Mouse (Mus musculus) liver, embryonic 11.5 days (tissue): ENCODE results near the gene Tmem235. TPM values are rescaled to one million over a fixed set of nuclear protein-coding genes. Genes with fewer than 3 reads are reported as not detected.
"Not testable (repeated sequence)": the region's sequence is repeated elsewhere in the genome, so short reads cannot be mapped to it uniquely, and the experiment has no call there.

Source experiments
- ATAC-seq: fragments of 200-750 bp; cut with Nextera tagmentation; replicated peaks from 2 replicates; pipeline ENCODE4 v1.8.0; 2017; ENCODE audit warnings: moderate number of reproducible peaks, mild to moderate bottlenecking, moderate TSS enrichment, moderate library complexity; ENCODE audit not compliant: low FRiP score
- DNase-seq: peaks from one replicate; pipeline ENCODE4 v3.0.0-alpha.2; 2017; ENCODE audit warnings: low spot score
- H3K27ac ChIP-seq: fragments of 300-500 bp; sonication (generic); 2 replicates; pipeline ENCODE4 v1.5.1; 2014; ENCODE audit warnings: mild to moderate bottlenecking, low read depth, low read length, control low read depth
- H3K27me3 ChIP-seq: fragments of 300-500 bp; sonication (generic); replicated peaks from 2 replicates; pipeline ENCODE4 v1.6.1; 2014; ENCODE audit warnings: low read length, mixed read lengths; ENCODE audit not compliant: control insufficient read depth, insufficient read depth
- H3K36me3 ChIP-seq: fragments of 300-500 bp; sonication (generic); 2 replicates; pipeline ENCODE4 v1.6.1; 2014; ENCODE audit warnings: mild to moderate bottlenecking, low read length, moderate library complexity, mixed read lengths; ENCODE audit not compliant: control insufficient read depth, insufficient read depth
- H3K4me1 ChIP-seq: fragments of 300-500 bp; sonication (generic); replicated peaks from 2 replicates; pipeline ENCODE4 v1.6.1; 2014; ENCODE audit warnings: low read length, mixed read lengths; ENCODE audit not compliant: control insufficient read depth, insufficient read depth
- H3K4me2 ChIP-seq: fragments of 300-500 bp; sonication (generic); 2 replicates; pipeline ENCODE4 v1.6.1; 2014; ENCODE audit warnings: mild to moderate bottlenecking, control low read depth, moderate library complexity
- H3K4me3 ChIP-seq: fragments of 300-500 bp; sonication (generic); 2 replicates; pipeline ENCODE4 v1.5.1; 2014; ENCODE audit warnings: low read depth, low read length, control low read depth
- H3K9ac ChIP-seq: fragments of 300-500 bp; sonication (generic); 2 replicates; pipeline ENCODE4 v1.6.1; 2014; ENCODE audit warnings: low read depth, low read length, control low read depth
- H3K9me3 ChIP-seq: fragments of 300-500 bp; sonication (generic); 2 replicates; pipeline ENCODE4 v1.6.1; 2016; ENCODE audit warnings: low read length, inconsistent platforms, mixed read lengths; ENCODE audit not compliant: control insufficient read depth
- WGBS: fragments of 180-500 bp; shearing (Covaris S2); extraction: QIAGEN DNeasy Blood & Tissue Kit; methylation state at CpG from one replicate; pipeline ENCODE4 v1.1.7; 2014; 5-methylcytosine and 5-hydroxymethylcytosine counted together
- polyA plus RNA-seq: library from polyadenylated mRNA; unstranded; fragments of >200 nt; fragmentation: Nextera tagmentation; extraction: Ambion mirVana; gene quantifications from 2 replicates; pipeline ENCODE4 v1.2.1, GENCODE M21; 2014

The Tmem235 gene
- not detected in 2 replicates for polyA plus RNA-seq

- DNase-seq (no peak), ATAC-seq (no peak)
- H3K4me3 ChIP-seq, result no peak within 1 kb of the TSS
- 6% methylated on average over 23 of the region's 23 CpGs for WGBS
- no peak within 1 kb of the TSS for H3K27ac ChIP-seq
- no peak within 1 kb of the TSS; the same call in 1 of the 2 replicates for H3K9ac ChIP-seq
- H3K27me3 ChIP-seq, result peaks cover 54% of the 10 kb centered on the region
- peaks cover 20% of the 10 kb centered on the region for H3K36me3 ChIP-seq
- H3K9me3 ChIP-seq, result no peaks in the 10 kb centered on the region
- H3K4me1 ChIP-seq, result peaks cover 8% of the 10 kb centered on the region
- peak within 1 kb of the TSS; percentile 12; the same call in 1 of the 2 replicates for H3K4me2 ChIP-seq
These were observed at the start of gene Tmem235 for GRCm38 (mm10) chr11:117860601-117861000. Gene Tmem235, plus strand, starts transcription at chr11:117860752.

GRCm38 (mm10) chr11:117813867-117814266, 46.7 kb upstream of the Tmem235 start:
- DNase-seq (no peak), ATAC-seq (no peak)
- no peak overlapping the region for H3K27ac ChIP-seq
- peaks cover 47% of the 10 kb centered on the region for H3K36me3 ChIP-seq
- H3K4me2 ChIP-seq, result no peak overlapping the region
- H3K9me3 ChIP-seq, result no peaks in the 10 kb centered on the region
- WGBS, result 71% methylated on average over 5 of the region's 5 CpGs
- no peak overlapping the region for H3K9ac ChIP-seq
- H3K4me3 ChIP-seq, result no peak overlapping the region
- no peaks in the 10 kb centered on the region for H3K27me3 ChIP-seq
- H3K4me1 ChIP-seq, result peaks cover 21% of the 10 kb centered on the region

- DNase-seq (no peak), ATAC-seq (no peak)
- WGBS, result 83% methylated on average over 6 of the region's 6 CpGs
- Histone ChIP-seq H3K27ac (0 out of 2 replicates have a peak overlapping the region, but pooled peaks have one; percentile 29), H3K36me3 (peaks cover 48% of the 10 kb centered on the region), H3K27me3 (no peaks in the 10 kb centered on the region), H3K4me1 (peaks cover 16% of the 10 kb centered on the region), H3K4me2 (no peak overlapping the region), H3K9me3 (no peaks in the 10 kb centered on the region), H3K9ac (no peak overlapping the region), H3K4me3 (no peak overlapping the region)
These were observed 45.7 kb upstream of the Tmem235 start for GRCm38 (mm10) chr11:117814704-117815366.

GRCm38 (mm10) chr11:117815850-117816249, 44.7 kb upstream of the Tmem235 start:
- WGBS, result 69% methylated on average over 9 of the region's 9 CpGs
- H3K4me2 ChIP-seq, H3K9me3 ChIP-seq, H3K4me3 ChIP-seq, DNase-seq, H3K27me3 ChIP-seq, H3K4me1 ChIP-seq, H3K9ac ChIP-seq, ATAC-seq: not testable (repeated sequence)
- Histone ChIP-seq H3K27ac (0 out of 2 replicates have a peak overlapping the region, but pooled peaks have one; percentile 2), H3K36me3 (peaks cover 49% of the 10 kb centered on the region)

- ATAC-seq (peak; percentile 42; the same call in 1 of the 2 replicates), DNase-seq (no peak)
- peaks cover 55% of the 10 kb centered on the region for H3K36me3 ChIP-seq
- no peak overlapping the region for H3K4me2 ChIP-seq
- no peak overlapping the region for H3K27ac ChIP-seq
- 88% methylated on average over 13 of the region's 13 CpGs for WGBS
- no peaks in the 10 kb centered on the region for H3K27me3 ChIP-seq
- no peak overlapping the region for H3K9ac ChIP-seq
- H3K4me3 ChIP-seq, result no peak overlapping the region
- H3K4me1 ChIP-seq, result peaks cover 3% of the 10 kb centered on the region
- H3K9me3 ChIP-seq, result no peaks in the 10 kb centered on the region
These were observed 44.1 kb upstream of the Tmem235 start for GRCm38 (mm10) chr11:117816389-117816996.

GRCm38 (mm10) chr11:117819095-117819494, 41.5 kb upstream of the Tmem235 start:
- WGBS, result 83% methylated on average over 8 of the region's 8 CpGs
- Histone ChIP-seq H3K4me1 (peaks cover 13% of the 10 kb centered on the region), H3K27ac (no peak overlapping the region)

GRCm38 (mm10) chr11:117820173-117820572, 40.4 kb upstream of the Tmem235 start:
- 91% methylated on average over 7 of the region's 7 CpGs for WGBS
- ATAC-seq, result no peak
- H3K4me1 ChIP-seq, result peaks cover 17% of the 10 kb centered on the region

More at GRCm38 (mm10) chr11:117819095-117819494, 41.5 kb upstream of the Tmem235 start:
- DNase-seq, result no peak
- Histone ChIP-seq H3K4me2 (no peak overlapping the region), H3K27me3 (no peaks in the 10 kb centered on the region), H3K9me3 (no peaks in the 10 kb centered on the region), H3K9ac (no peak overlapping the region), H3K4me3 (no peak overlapping the region), H3K36me3 (peaks cover 59% of the 10 kb centered on the region)
- ATAC-seq, result no peak

GRCm38 (mm10) chr11:117821868-117822267, 38.7 kb upstream of the Tmem235 start:
- Histone ChIP-seq H3K27me3 (no peaks in the 10 kb centered on the region), H3K4me3 (no peak overlapping the region), H3K9me3 (no peaks in the 10 kb centered on the region), H3K36me3 (peaks cover 45% of the 10 kb centered on the region), H3K27ac (0 out of 2 replicates have a peak overlapping the region, but pooled peaks have one; percentile 1), H3K9ac (no peak overlapping the region), H3K4me2 (no peak overlapping the region), H3K4me1 (peaks cover 23% of the 10 kb centered on the region)
- no peak for DNase-seq
- ATAC-seq, result no peak
- WGBS, result 86% methylated on average over 9 of the region's 9 CpGs

More at GRCm38 (mm10) chr11:117820173-117820572, 40.4 kb upstream of the Tmem235 start:
- no peak for DNase-seq
- Histone ChIP-seq H3K27ac (no peak overlapping the region), H3K9ac (no peak overlapping the region), H3K9me3 (no peaks in the 10 kb centered on the region), H3K4me2 (no peak overlapping the region), H3K36me3 (peaks cover 51% of the 10 kb centered on the region), H3K27me3 (no peaks in the 10 kb centered on the region), H3K4me3 (no peak overlapping the region)
